Mouse (Mus musculus) heart, postnatal 25 days (tissue): ENCODE results near the gene Gm9112. TPM values are rescaled to one million over a fixed set of nuclear protein-coding genes. Genes with fewer than 3 reads are reported as not detected.
"Not testable (repeated sequence)": the region's sequence is repeated elsewhere in the genome, so short reads cannot be mapped to it uniquely, and the experiment has no call there.

Experiments
- DNase-seq: peaks from one replicate; pipeline ENCODE4 v3.0.0; 2022; ENCODE audit warnings: low spot score
- intact Hi-C: fragments of 180-260 bp; cut with DNase I; formaldehyde crosslinking; loops from one replicate; pipeline ENCODE4 v1.15.1; 2025
- total RNA-seq, 2 experiments: library from RNA; stranded (reverse); gene quantifications; 2 replicates each; pipeline ENCODE4 v1.2.3; 2021

The Gm9112 gene
- total RNA-seq: not detected

DNA sequence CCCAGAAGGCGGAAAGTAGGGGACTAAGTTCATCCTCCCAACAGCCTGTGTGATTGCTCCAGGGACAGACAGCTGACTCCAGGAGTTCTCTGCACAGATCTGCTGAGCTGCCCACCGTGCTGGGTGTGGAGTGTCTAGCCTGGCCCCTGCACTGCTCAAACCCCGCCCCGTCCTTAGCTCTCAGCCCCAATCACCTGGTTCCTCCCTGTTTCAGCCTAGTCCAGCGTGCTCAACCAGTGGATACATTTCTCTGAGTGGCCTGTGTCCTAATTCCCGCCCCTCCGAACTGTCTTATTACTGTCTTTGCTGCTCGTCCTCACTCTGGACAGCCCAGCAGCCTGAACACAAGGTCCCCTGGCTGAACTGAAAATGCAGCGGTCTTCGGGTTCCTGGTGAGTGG is at the start of gene Gm9112, which contains the start of gene Dmrtc1b:
TSS of gene Gm9112 (minus strand) at position 101 of the 400 bp plus-strand sequence.
TSS of gene Dmrtc1b (plus strand) at position 331 of the 400 bp plus-strand sequence.
- intact Hi-C loops, DNase-seq: not testable (repeated sequence)

DNA sequence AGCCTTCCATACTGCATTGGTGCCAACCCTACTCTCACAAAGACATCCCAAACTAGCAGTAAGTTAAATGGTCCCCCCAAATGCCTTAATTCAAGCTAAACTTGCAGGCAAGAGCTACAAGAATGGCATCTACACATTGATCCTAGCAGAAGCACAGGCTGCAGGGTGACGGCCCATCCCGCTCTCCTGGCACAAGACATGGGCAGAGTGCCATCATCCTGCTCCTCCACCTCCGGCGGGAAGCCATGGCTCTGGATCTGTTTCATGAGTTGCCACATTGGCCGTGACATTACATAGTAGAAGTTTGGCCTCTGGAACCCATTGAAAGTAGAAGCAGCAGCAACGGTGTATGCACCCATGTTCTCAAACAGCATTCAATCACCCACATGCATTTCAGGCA is 16.8 kb upstream of the Gm9112 start:
- intact Hi-C loops, DNase-seq: not testable (repeated sequence)

DNA sequence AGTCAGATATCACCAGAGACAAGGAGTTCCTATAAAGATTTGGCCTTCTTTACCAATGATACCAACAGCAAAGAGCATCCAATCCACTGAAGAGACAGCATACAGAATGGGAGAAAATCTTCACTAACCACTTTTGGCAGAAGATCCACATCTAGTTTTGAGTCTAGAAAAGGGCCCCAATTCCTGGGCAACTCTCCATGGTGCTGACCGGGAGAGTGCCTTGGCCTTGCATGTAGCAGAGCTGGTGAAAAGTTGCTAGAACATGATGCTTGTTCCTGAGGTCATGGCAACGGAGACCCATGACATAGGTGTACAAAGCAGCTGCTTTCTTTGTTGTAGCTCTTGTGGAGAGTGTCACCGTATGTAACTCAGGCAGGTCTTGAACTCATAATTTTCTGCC is 6.8 kb downstream of the Gm9112 start:
- intact Hi-C loops, DNase-seq: not testable (repeated sequence)

DNA sequence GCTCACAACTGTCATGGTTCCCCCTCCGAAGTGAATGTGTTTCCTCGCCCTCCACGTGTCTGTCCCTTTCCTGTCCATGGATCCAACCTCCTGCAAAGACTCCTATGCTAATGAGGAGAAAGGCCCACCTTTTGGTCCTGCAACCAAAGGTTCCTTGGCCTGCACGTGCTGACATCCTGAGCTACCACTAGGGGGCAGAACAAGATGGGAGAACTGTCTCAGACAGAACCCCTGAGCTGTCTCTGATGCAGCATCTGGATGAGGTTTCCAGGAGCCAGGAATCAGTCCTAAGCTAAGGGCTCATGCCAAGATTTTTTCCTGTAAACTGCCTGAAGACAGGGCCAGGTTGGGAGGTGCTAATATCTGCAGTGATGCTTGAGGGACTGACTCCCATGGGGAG is 18.2 kb downstream of the Gm9112 start:
- DNase-seq, intact Hi-C loops: not testable (repeated sequence)

DNA sequence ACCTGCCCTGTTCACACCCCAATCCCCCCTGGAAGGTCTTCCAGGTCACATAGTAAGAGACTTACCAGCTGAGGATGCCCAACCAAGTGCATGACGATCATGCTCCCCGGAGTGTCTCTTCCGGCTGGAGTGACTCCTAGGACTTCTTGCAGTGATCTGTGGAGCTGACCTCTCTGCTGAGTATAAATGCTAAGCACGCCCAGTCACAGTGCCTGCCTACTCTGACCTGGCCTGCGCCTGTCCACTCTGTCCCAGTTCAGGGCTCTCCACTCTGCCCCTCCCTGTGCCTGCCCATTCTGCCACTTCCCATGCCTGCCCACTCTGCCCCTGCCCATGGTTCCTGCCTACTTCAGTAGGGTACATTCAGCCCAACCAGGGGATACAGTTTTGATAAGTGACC is 20.6 kb downstream of the Gm9112 start, which contains the start of gene Gm3880:
TSS of gene Gm3880 (minus strand) at position 101 of the 400 bp plus-strand sequence.
- DNase-seq, intact Hi-C loops: not testable (repeated sequence)

DNA sequence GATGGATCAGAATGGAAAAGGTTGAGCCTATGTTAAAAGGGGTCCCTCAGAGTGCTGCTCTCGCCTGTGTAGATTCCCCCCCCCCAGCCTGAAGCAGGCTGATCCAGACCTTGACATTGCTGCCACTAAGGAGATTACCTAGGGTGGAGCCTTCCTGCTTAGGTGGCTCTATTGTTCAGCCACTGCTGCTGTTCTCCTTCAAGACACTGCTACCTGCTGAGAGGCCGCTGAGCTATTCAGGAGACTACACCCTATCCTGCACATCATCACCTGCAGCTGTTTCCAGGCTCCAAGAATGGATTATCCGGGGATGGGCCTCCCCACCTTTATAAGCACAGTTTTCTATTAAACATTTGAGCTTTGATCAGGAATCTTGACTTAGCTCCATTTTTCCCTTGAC is 22.7 kb downstream of the Gm9112 start:
- intact Hi-C loops, DNase-seq: not testable (repeated sequence)

DNA sequence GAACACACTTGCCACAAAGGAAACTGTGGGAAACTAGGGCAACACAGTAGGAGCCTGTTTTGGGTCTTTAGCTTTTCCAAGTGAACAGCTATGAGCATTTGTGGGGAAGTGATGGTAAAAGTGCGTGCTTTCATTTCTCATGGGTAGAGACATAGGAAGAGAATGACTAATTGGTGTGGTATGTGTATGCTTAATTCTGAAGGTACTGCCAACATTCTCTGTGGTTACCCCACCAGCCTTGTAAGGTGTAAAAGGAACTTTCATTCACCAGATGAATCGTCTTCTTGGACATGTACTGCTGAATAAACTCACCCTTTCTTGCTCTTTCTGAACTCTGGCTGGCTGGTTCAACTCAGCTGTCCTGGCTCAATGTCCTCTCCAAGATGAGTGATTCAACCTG is 40.8 kb downstream of the Gm9112 start:
- DNase-seq: no peak
- intact Hi-C loops: no loop called here

DNA sequence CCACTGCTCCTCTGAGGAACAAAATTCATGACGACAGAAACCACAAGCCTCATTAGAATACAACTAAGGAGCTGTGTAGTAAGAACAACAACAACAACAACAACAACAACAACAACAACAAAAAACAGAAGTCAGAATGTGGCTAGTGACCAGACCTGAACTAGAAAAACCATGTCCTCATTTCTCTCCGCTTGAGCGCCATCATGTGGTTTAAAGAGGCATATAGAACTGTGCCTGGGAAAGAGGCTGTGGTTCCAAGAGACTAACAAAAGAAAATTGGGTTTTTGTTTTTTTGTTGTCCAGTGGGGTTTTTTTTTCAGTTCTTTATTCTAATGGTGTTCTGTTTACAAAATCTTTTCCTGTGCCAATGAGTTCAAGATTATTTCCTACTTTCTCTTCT is 46.7 kb downstream of the Gm9112 start:
- no peak for DNase-seq
- intact Hi-C loops: no loop called here

Other genes starting within 250 kb of the Gm9112 start
- 1 to 10 TPM; 3.2 to 3.9 TPM for gene Hdac8, start 202.3 kb downstream of the Gm9112 start, total RNA-seq
- 10 to 100 TPM; 28.6 to 41.6 TPM for gene Phka1, start 63.4 kb downstream of the Gm9112 start, total RNA-seq
- not detected for gene Gm3880, start 20.7 kb downstream of the Gm9112 start, total RNA-seq
- not detected for gene Dmrtc1b, start 230 bp upstream of the Gm9112 start, total RNA-seq
- gene Dmrtc1c1, start 95.3 kb upstream of the Gm9112 start, total RNA-seq: not detected
- gene Dmrtc1c2, start 147.0 kb upstream of the Gm9112 start, total RNA-seq: not detected
- gene 1700031F05Rik, start 160.3 kb upstream of the Gm9112 start, total RNA-seq: not detected
- under 1 TPM in 1 of 2 experiments, not detected in 1; 0.34 TPM for gene Dmrtc1a, start 201.1 kb upstream of the Gm9112 start, total RNA-seq
- gene 1700011M02Rik, start 201.3 kb upstream of the Gm9112 start, total RNA-seq: not detected
- gene 1700018G05Rik, start 220.7 kb upstream of the Gm9112 start, total RNA-seq: not detected